In genomic region chr3:152395350-152396277, GRCm38 (mm10) we compare ENCODE assay signal across 8 mouse cellular contexts. TPM values are rescaled to one million over a fixed set of nuclear protein-coding genes. Genes with fewer than 3 reads are reported as not detected.
A peak's percentile ranks its signal among the peaks of the same experiment; 100 is the strongest.
DNase-seq lines count a peak whose midpoint lies in the region; ATAC-seq and TF ChIP-seq lines count a peak whose summit lies in the region.

Gene Zzz3 (plus strand): TSS chr3:152395473.

- peak; percentile 94 for ATAC-seq in embryonic facial prominence, embryonic 14.5 days (ENCODE audit: low read depth)
- ATAC-seq in limb, embryonic 14.5 days (ENCODE audit: low FRiP score, low read depth), result peak; percentile 90
- peak; percentile 93 for ATAC-seq in midbrain, postnatal 0 days (ENCODE audit: low FRiP score)

- no peaks in the 10 kb centered on the region for H3K9me3 ChIP-seq in embryonic facial prominence, embryonic 14.5 days (ENCODE audit: control insufficient read depth, low read length)
- H3K9me3 ChIP-seq in limb, embryonic 14.5 days (ENCODE audit: control insufficient read depth, low read length), result no peaks in the 10 kb centered on the region
- no peaks in the 10 kb centered on the region for H3K9me3 ChIP-seq in midbrain, postnatal 0 days (ENCODE audit: low read length)

- H3K4me3 ChIP-seq in embryonic facial prominence, embryonic 14.5 days (ENCODE audit: low read depth, low read length), result peak within 1 kb of the TSS; percentile 70
- peak within 1 kb of the TSS; percentile 74 for H3K4me3 ChIP-seq in limb, embryonic 14.5 days (replicated peaks; ENCODE audit: low read length)
- peak within 1 kb of the TSS; percentile 79 for H3K4me3 ChIP-seq in midbrain, postnatal 0 days (ENCODE audit: low read depth, low read length)

- no peaks in the 10 kb centered on the region for H3K27me3 ChIP-seq in embryonic facial prominence, embryonic 14.5 days (replicated peaks; ENCODE audit: control insufficient read depth, insufficient read depth, low read length)
- H3K27me3 ChIP-seq in limb, embryonic 14.5 days (ENCODE audit: control insufficient read depth, insufficient read depth, low read length), result no peaks in the 10 kb centered on the region
- no peaks in the 10 kb centered on the region for H3K27me3 ChIP-seq in midbrain, postnatal 0 days (ENCODE audit: insufficient read depth, low read length)

- peak within 1 kb of the TSS; percentile 87 for H3K9ac ChIP-seq in embryonic facial prominence, embryonic 14.5 days (ENCODE audit: low read depth, low read length)
- peak within 1 kb of the TSS; percentile 92 for H3K9ac ChIP-seq in limb, embryonic 14.5 days (ENCODE audit: low read depth, low read length, severe bottlenecking)
- H3K9ac ChIP-seq in midbrain, postnatal 0 days (replicated peaks; ENCODE audit: low read length, poor library complexity, severe bottlenecking), result peak within 1 kb of the TSS; percentile 92

- 0 out of 2 replicates have a peak, but pooled peaks have one; percentile 74 for TF ChIP-seq POLR2A in limb, embryonic 14.5 days (IDR thresholded peaks at IDR 0.05; ENCODE audit: borderline replicate concordance, extremely low read depth, insufficient read depth, insufficient read length)

- DNase-seq in 3T3-L1 (ENCODE audit: low read depth, low spot score), result peak; percentile 88
- peak; percentile 83 to 85 for DNase-seq in adrenal gland, postnatal 4 days (ENCODE audit: low spot score in 2 of 2)
- DNase-seq in embryonic facial prominence, embryonic 14.5 days (ENCODE audit: low spot score), result peak; percentile 97
- peak; percentile 86 for DNase-seq in heart, adult 8-10 months (ENCODE audit: low spot score)
- DNase-seq in kidney, adult 9 months, result peak; percentile 91
- DNase-seq in limb, embryonic 14.5 days (ENCODE audit: low spot score), result peak; percentile 92
- DNase-seq in midbrain, postnatal 0 days (ENCODE audit: low spot score), result peak; percentile 94
- peak; percentile 83 to 86 for DNase-seq in spleen, postnatal 14 days (ENCODE audit: low spot score in 2 of 2)

- H3K27ac ChIP-seq in embryonic facial prominence, embryonic 14.5 days (replicated peaks; ENCODE audit: low read depth, low read length), result peak within 1 kb of the TSS; percentile 99
- H3K27ac ChIP-seq in limb, embryonic 14.5 days (replicated peaks; ENCODE audit: low read depth, low read length), result peak within 1 kb of the TSS; percentile 99
- H3K27ac ChIP-seq in midbrain, postnatal 0 days (ENCODE audit: low read depth, low read length), result peak within 1 kb of the TSS; percentile 94

- peaks cover 11% of the 10 kb centered on the region; the same call in 1 of the 2 replicates for H3K36me3 ChIP-seq in embryonic facial prominence, embryonic 14.5 days (ENCODE audit: control insufficient read depth, insufficient read depth, low read length)
- peaks cover 30% of the 10 kb centered on the region for H3K36me3 ChIP-seq in limb, embryonic 14.5 days (ENCODE audit: control insufficient read depth, insufficient read depth, low read length)
- no peaks in the 10 kb centered on the region for H3K36me3 ChIP-seq in midbrain, postnatal 0 days (ENCODE audit: insufficient read depth, low read length)

- under 1% methylated on average over 27 of the region's 108 CpGs for WGBS in embryonic facial prominence, embryonic 14.5 days
- under 1% methylated on average over 32 of the region's 108 CpGs for WGBS in limb, embryonic 14.5 days
- under 1% methylated on average over 48 of the region's 108 CpGs for WGBS in midbrain, postnatal 0 days

- TF ChIP-seq CTCF in midbrain, postnatal 0 days (IDR thresholded peaks at IDR 0.05), result peak; percentile 81

- peak within 1 kb of the TSS; percentile 82 for H3K4me2 ChIP-seq in embryonic facial prominence, embryonic 14.5 days (ENCODE audit: low read depth, low read length)
- peak within 1 kb of the TSS; percentile 76 for H3K4me2 ChIP-seq in limb, embryonic 14.5 days (replicated peaks; ENCODE audit: low read depth, low read length, severe bottlenecking)
- H3K4me2 ChIP-seq in midbrain, postnatal 0 days (ENCODE audit: low read depth, low read length, poor library complexity, severe bottlenecking), result peak within 1 kb of the TSS; percentile 69

- peaks cover 16% of the 10 kb centered on the region for H3K4me1 ChIP-seq in embryonic facial prominence, embryonic 14.5 days (ENCODE audit: control insufficient read depth, insufficient read depth, low read length)
- peaks cover 13% of the 10 kb centered on the region for H3K4me1 ChIP-seq in limb, embryonic 14.5 days (ENCODE audit: control insufficient read depth, insufficient read depth, low read length)
- peaks cover 7% of the 10 kb centered on the region; the same call in 1 of the 2 replicates for H3K4me1 ChIP-seq in midbrain, postnatal 0 days (ENCODE audit: insufficient read depth, low read length)

RNA-seq across cellular contexts. Expression of gene Zzz3, which starts in this region (rescaled TPM):
- total RNA-seq in adrenal gland, postnatal 4 days (2021), result 10 to 100 TPM; 46.7 to 47.9 TPM
- 48.3 and 55.7 TPM in 2 replicates for polyA plus RNA-seq in embryonic facial prominence, embryonic 14.5 days (2014; fragmentation: Nextera tagmentation; extraction: Ambion mirVana)
- total RNA-seq in heart, adult 8-10 months (2022), result 10 to 100 TPM; 20.3 to 24.4 (median 22.7) TPM
- polyA plus RNA-seq in limb, embryonic 14.5 days (2012; rRNA removed), result 36.8 and 40.5 TPM in 2 replicates
- 52.2 and 53.6 TPM in 2 replicates for polyA plus RNA-seq in limb, embryonic 14.5 days (2014; fragmentation: Nextera tagmentation; extraction: Ambion mirVana)
- total RNA-seq in midbrain, postnatal 0 days (2014; rRNA removed), result 29.4 and 40.6 TPM in 2 replicates
- polyA plus RNA-seq in midbrain, postnatal 0 days (2015; fragmentation: Nextera tagmentation; extraction: Ambion mirVana), result 21.0 TPM in 2 replicates

Comparison
In these comparisons a context has a peak if more than half of its experiments do, and no peak if none do; other contexts are left out.
1. Peak in every context shown above with its lines: DNase-seq, ATAC-seq, H3K4me3 ChIP-seq and H3K27ac ChIP-seq.